In genomic region chr7:77882605-77883354, GRCm38 (mm10) we compare ENCODE assay signal across 25 mouse cellular contexts.
DNase-seq lines count a peak whose midpoint lies in the region; ATAC-seq and TF ChIP-seq lines count a peak whose summit lies in the region.
"Had no signal": no experiment of that assay in that cellular context is flagged by ENCODE, and none has a peak within 500 bp of the region (broad histone marks: within the 10 kb centered on the region; RNA-seq: fewer than 3 reads in every experiment).

No protein-coding gene starts in this region.

- 73% methylated on average over 5 of the region's 5 CpGs for WGBS in forebrain, embryonic 13.5 days
- WGBS in forebrain, embryonic 12.5 days = 79% methylated on average over 5 of the region's 5 CpGs
- WGBS in heart, embryonic 10.5 days = 79% methylated on average over 5 of the region's 5 CpGs

- H3K4me2 ChIP-seq in forebrain, embryonic 13.5 days = no peak overlapping the region
- no peak overlapping the region for H3K4me2 ChIP-seq in forebrain, embryonic 12.5 days
- H3K4me2 ChIP-seq: embryonic facial prominence, embryonic 15.5 days had no signal

- no peak for TF ChIP-seq CTCF in brain, embryonic 14.5 days (IDR thresholded peaks at IDR 0.05; ENCODE audit: borderline replicate concordance, extremely low read depth, insufficient read depth, insufficient read length)

- H3K27me3 ChIP-seq in forebrain, embryonic 13.5 days = no peaks in the 10 kb centered on the region
- no peaks in the 10 kb centered on the region for H3K27me3 ChIP-seq in forebrain, embryonic 12.5 days
- H3K27me3 ChIP-seq in heart, embryonic 10.5 days (ENCODE audit: insufficient read depth, poor library complexity, severe bottlenecking) = no peaks in the 10 kb centered on the region
- H3K27me3 ChIP-seq: embryonic facial prominence, embryonic 15.5 days had no signal

- peak; percentile 45 for ATAC-seq in forebrain, embryonic 13.5 days
- no peak for ATAC-seq in forebrain, embryonic 12.5 days (ENCODE audit: low FRiP score)
- ATAC-seq: CD4-positive, CD25-positive, alpha-beta regulatory T cell, adult 4 months; hindbrain, embryonic 16.5 days; inflammation-experienced regulatory T-cells, adult 6 months had no signal

- no peak overlapping the region for H3K4me3 ChIP-seq in forebrain, embryonic 13.5 days
- no peak overlapping the region for H3K4me3 ChIP-seq in forebrain, embryonic 12.5 days (replicated peaks)
- H3K4me3 ChIP-seq in heart, embryonic 10.5 days = no peak overlapping the region
- H3K4me3 ChIP-seq: embryonic facial prominence, embryonic 15.5 days; erythroblast, embryonic 14.5 days; gastrocnemius, adult 2 months had no signal

- H3K9ac ChIP-seq in forebrain, embryonic 13.5 days = no peak overlapping the region
- H3K9ac ChIP-seq in forebrain, embryonic 12.5 days = no peak overlapping the region
- H3K9ac ChIP-seq: embryonic facial prominence, embryonic 15.5 days had no signal

- no peak for TF ChIP-seq POLR2A in brain, embryonic 14.5 days (IDR thresholded peaks at IDR 0.05; ENCODE audit: borderline replicate concordance, extremely low read depth, insufficient read depth, insufficient read length, poor library complexity, severe bottlenecking)

- no peaks in the 10 kb centered on the region for H3K4me1 ChIP-seq in forebrain, embryonic 13.5 days
- H3K4me1 ChIP-seq in forebrain, embryonic 12.5 days = no peaks in the 10 kb centered on the region; the same call in 1 of the 2 replicates
- H3K4me1 ChIP-seq in heart, embryonic 10.5 days = no peaks in the 10 kb centered on the region
- H3K4me1 ChIP-seq: embryonic facial prominence, embryonic 15.5 days had no signal

- DNase-seq in heart, adult 11 months = peak; percentile 55
- no peak for DNase-seq in heart, embryonic 10.5 days (ENCODE audit: low spot score)
- DNase-seq in layer of hippocampus, adult 9-11 months = peak; percentile 16
- DNase-seq in layer of hippocampus, postnatal 36 days = no peak
- peak; percentile 53 for DNase-seq in brain, embryonic 14.5 days (ENCODE audit: low read depth)
- no peak for DNase-seq in kidney, postnatal 4 days
- DNase-seq: adrenal gland, adult 8-10 months; adrenal gland, postnatal 36 days; B cell, adult 2 months; cerebellum, adult 11 months; cerebellum, adult 8-10 months; cerebellum, postnatal 14 days; embryo, embryonic 11 days; gastrocnemius, adult 2 months; gastrocnemius, postnatal 25 days; heart, postnatal 10 days; heart, postnatal 4 days had no signal

- no peaks in the 10 kb centered on the region for H3K36me3 ChIP-seq in forebrain, embryonic 13.5 days (ENCODE audit: poor library complexity, severe bottlenecking)
- no peaks in the 10 kb centered on the region for H3K36me3 ChIP-seq in forebrain, embryonic 12.5 days (replicated peaks)
- H3K36me3 ChIP-seq in heart, embryonic 10.5 days = no peaks in the 10 kb centered on the region
- H3K36me3 ChIP-seq: embryonic facial prominence, embryonic 15.5 days; G1E had no signal

- no peak overlapping the region for H3K27ac ChIP-seq in forebrain, embryonic 13.5 days
- H3K27ac ChIP-seq in forebrain, embryonic 12.5 days = no peak overlapping the region
- no peak overlapping the region for H3K27ac ChIP-seq in heart, embryonic 10.5 days
- H3K27ac ChIP-seq: embryonic facial prominence, embryonic 15.5 days; gastrocnemius, adult 2 months had no signal

- H3K9me3 ChIP-seq in forebrain, embryonic 13.5 days (replicated peaks) = no peaks in the 10 kb centered on the region
- H3K9me3 ChIP-seq in forebrain, embryonic 12.5 days = no peaks in the 10 kb centered on the region
- H3K9me3 ChIP-seq in heart, embryonic 10.5 days = no peaks in the 10 kb centered on the region
- H3K9me3 ChIP-seq: embryonic facial prominence, embryonic 15.5 days had no signal

Comparison
In these comparisons a context has a peak if more than half of its experiments do, and no peak if none do; other contexts are left out.
1. DNase-seq: peak in heart, adult 11 months (single experiment), layer of hippocampus, adult 9-11 months (single experiment) and brain, embryonic 14.5 days (single experiment); none in heart, embryonic 10.5 days (single experiment), layer of hippocampus, postnatal 36 days (0 of 2) and kidney, postnatal 4 days (0 of 2).